Comparison of ENCODE assay signal across 7 mouse cellular contexts in the genomic region with DNA sequence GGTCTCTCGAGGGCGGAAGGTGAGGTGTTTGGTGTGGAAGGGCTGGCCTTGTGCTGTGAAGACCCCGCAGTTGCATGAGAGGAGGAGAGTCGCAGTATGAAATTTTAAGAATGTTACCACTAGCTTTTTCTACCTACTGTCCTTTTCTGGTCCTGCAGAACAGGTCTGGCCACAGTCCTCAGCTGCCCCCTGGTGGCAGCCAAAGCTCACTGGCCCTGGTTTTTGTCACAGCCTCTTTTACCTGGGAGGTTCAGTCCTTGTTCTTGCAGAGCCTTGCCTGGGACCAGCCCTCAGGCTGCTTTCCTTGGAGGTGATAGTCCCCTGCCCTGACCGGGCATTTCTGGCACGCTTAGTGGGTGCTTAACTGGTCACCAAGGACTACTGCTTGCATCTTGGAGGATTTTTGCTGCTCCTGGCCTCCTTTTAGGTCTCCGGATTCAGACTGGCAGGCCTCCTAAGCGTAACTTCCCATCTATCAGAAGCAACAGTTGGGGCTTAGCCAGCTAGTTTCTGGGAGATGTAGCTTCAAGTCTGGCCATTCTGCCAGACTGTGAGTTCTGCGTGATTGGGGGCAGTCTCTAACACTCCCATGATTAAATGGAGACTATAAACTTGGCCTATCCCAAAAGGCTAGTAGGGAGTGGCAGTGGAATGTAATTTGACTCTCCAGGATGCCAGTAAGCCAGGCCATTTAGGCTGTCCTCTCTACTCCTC. TPM values are rescaled to one million over a fixed set of nuclear protein-coding genes. Genes with fewer than 3 reads are reported as not detected.
DNase-seq lines count a peak whose midpoint lies in the region; ATAC-seq and TF ChIP-seq lines count a peak whose summit lies in the region.

No protein-coding gene starts in this region.

- peak overlapping the region; percentile 75 for H3K27ac ChIP-seq in intestine, embryonic 16.5 days (ENCODE audit: low read length)
- H3K27ac ChIP-seq in limb, embryonic 10.5 days, result peak overlapping the region; percentile 86
- H3K27ac ChIP-seq in midbrain, embryonic 14.5 days (replicated peaks; ENCODE audit: low read depth, low read length), result no peak overlapping the region
- no peak overlapping the region for H3K27ac ChIP-seq in small intestine, adult 2 months (ENCODE audit: insufficient read depth, low read depth, low read length)

- DNase-seq in adrenal gland, adult (ENCODE audit: inconsistent age in 2 of 2, low spot score in 1 of 2), result peak; percentile 86 to 95
- peak; percentile 81 for DNase-seq in gastrocnemius, postnatal 14 days
- DNase-seq in limb, embryonic 10.5 days (ENCODE audit: low spot score), result peak; percentile 89
- DNase-seq in midbrain, embryonic 14.5 days, result peak; percentile 93

- H3K4me1 ChIP-seq in intestine, embryonic 16.5 days (ENCODE audit: control insufficient read depth, insufficient read depth, low read length), result peaks cover 56% of the 10 kb centered on the region
- peaks cover 58% of the 10 kb centered on the region for H3K4me1 ChIP-seq in limb, embryonic 10.5 days
- H3K4me1 ChIP-seq in midbrain, embryonic 14.5 days (ENCODE audit: control insufficient read depth, insufficient read depth, low read length), result peaks cover 33% of the 10 kb centered on the region
- peaks cover 25% of the 10 kb centered on the region for H3K4me1 ChIP-seq in small intestine, adult 2 months (ENCODE audit: control insufficient read depth, insufficient read depth, insufficient read length, low read length)

- no peaks in the 10 kb centered on the region for H3K9me3 ChIP-seq in intestine, embryonic 16.5 days (ENCODE audit: control insufficient read depth, low read length)
- no peaks in the 10 kb centered on the region for H3K9me3 ChIP-seq in limb, embryonic 10.5 days (replicated peaks)
- H3K9me3 ChIP-seq in midbrain, embryonic 14.5 days (ENCODE audit: control insufficient read depth, low read length), result no peaks in the 10 kb centered on the region

- TF ChIP-seq POLR2A in small intestine, adult 2 months (IDR thresholded peaks at IDR 0.05; ENCODE audit: low read depth, low read length), result no peak; the same call in 1 of the 2 replicates

- H3K27me3 ChIP-seq in intestine, embryonic 16.5 days (replicated peaks; ENCODE audit: control insufficient read depth, insufficient read depth, low read length), result no peaks in the 10 kb centered on the region
- H3K27me3 ChIP-seq in limb, embryonic 10.5 days (ENCODE audit: low read depth, poor library complexity, severe bottlenecking), result no peaks in the 10 kb centered on the region
- no peaks in the 10 kb centered on the region for H3K27me3 ChIP-seq in midbrain, embryonic 14.5 days (ENCODE audit: control insufficient read depth, insufficient read depth, low read length)
- H3K27me3 ChIP-seq in small intestine, adult 2 months (ENCODE audit: control insufficient read depth, insufficient read depth, low read length), result no peaks in the 10 kb centered on the region

- no peak overlapping the region for H3K4me2 ChIP-seq in intestine, embryonic 16.5 days (ENCODE audit: low read depth, low read length)
- H3K4me2 ChIP-seq in midbrain, embryonic 14.5 days (ENCODE audit: low read length), result no peak overlapping the region

- peak; percentile 97 for TF ChIP-seq CTCF in small intestine, adult 2 months (IDR thresholded peaks at IDR 0.05; ENCODE audit: extremely low read depth, insufficient read length, insufficient replicate concordance, low read depth, low read length)

- peak; percentile 88 for ATAC-seq in common myeloid progenitor, adult 5-6 weeks (replicated peaks; ENCODE audit: low read depth, poor library complexity, severe bottlenecking)
- peak; percentile 17; the same call in 1 of the 2 replicates for ATAC-seq in intestine, embryonic 16.5 days
- ATAC-seq in midbrain, embryonic 14.5 days (ENCODE audit: low FRiP score, low TSS enrichment), result peak; percentile 53; the same call in 1 of the 2 replicates

- peaks cover 12% of the 10 kb centered on the region for H3K36me3 ChIP-seq in intestine, embryonic 16.5 days (ENCODE audit: control insufficient read depth, insufficient read depth, low read length)
- H3K36me3 ChIP-seq in limb, embryonic 10.5 days, result peaks cover 47% of the 10 kb centered on the region
- peaks cover 39% of the 10 kb centered on the region for H3K36me3 ChIP-seq in midbrain, embryonic 14.5 days (ENCODE audit: control insufficient read depth, insufficient read depth, low read length)
- H3K36me3 ChIP-seq in small intestine, adult 2 months (ENCODE audit: control insufficient read depth, insufficient read depth, low read length), result no peaks in the 10 kb centered on the region

- intact Hi-C loops in gastrocnemius, postnatal 14 days (cut with DNase I; ENCODE audit: low total_unique reads), result loop anchor here (2.0 to 10.0 kb wide), 4 partner anchors 41 to 293 kb away; no protein-coding TSS in a partner anchor

- no peak overlapping the region for H3K9ac ChIP-seq in intestine, embryonic 16.5 days (ENCODE audit: low read depth, low read length)
- H3K9ac ChIP-seq in midbrain, embryonic 14.5 days (replicated peaks; ENCODE audit: low read length), result no peak overlapping the region

- H3K4me3 ChIP-seq in intestine, embryonic 16.5 days (ENCODE audit: low read length), result no peak overlapping the region
- H3K4me3 ChIP-seq in limb, embryonic 10.5 days, result 0 out of 2 replicates have a peak overlapping the region, but pooled peaks have one; percentile 4
- H3K4me3 ChIP-seq in midbrain, embryonic 14.5 days (replicated peaks; ENCODE audit: low read depth, low read length), result no peak overlapping the region
- no peak overlapping the region for H3K4me3 ChIP-seq in small intestine, adult 2 months (ENCODE audit: low read depth, low read length)

- 36% methylated on average over 9 of the region's 9 CpGs for WGBS in intestine, embryonic 16.5 days
- 50% methylated on average over 9 of the region's 9 CpGs for WGBS in limb, embryonic 10.5 days
- 57% methylated on average over 9 of the region's 9 CpGs for WGBS in midbrain, embryonic 14.5 days
- WGBS in small intestine, adult 2 months, result 39% methylated on average over 9 of the region's 9 CpGs

RNA-seq across cellular contexts. Expression of gene Glis2, which starts 13.5 kb away (rescaled TPM):
- 2.9 and 5.8 TPM in 2 replicates for total RNA-seq in common myeloid progenitor, adult 5-6 weeks (2017)
- 10 to 100 TPM; 11.8 to 15.2 TPM for total RNA-seq in gastrocnemius, postnatal 14 days (2021)
- 14.5 and 18.1 TPM in 2 replicates for polyA plus RNA-seq in intestine, embryonic 16.5 days (2015; fragmentation: Nextera tagmentation; extraction: Ambion mirVana)
- polyA plus RNA-seq in limb, embryonic 10.5 days (2016; fragmentation: Nextera tagmentation; extraction: Ambion mirVana), result 27.0 and 30.7 TPM in 2 replicates
- 13.2 and 13.4 TPM in 2 replicates for polyA plus RNA-seq in midbrain, embryonic 14.5 days (2014; fragmentation: Nextera tagmentation; extraction: Ambion mirVana)
- 8.6 and 10.1 TPM in 2 replicates for polyA plus RNA-seq in small intestine, adult 2 months (2012; rRNA removed)

RNA-seq across cellular contexts. Expression of gene Pam16, which starts 16.8 kb away (rescaled TPM):
- total RNA-seq in common myeloid progenitor, adult 5-6 weeks (2017), result 8.3 and 11.1 TPM in 2 replicates
- total RNA-seq in gastrocnemius, postnatal 14 days (2021), result 10 to 100 TPM; 68.0 to 74.9 TPM
- 79.4 and 86.8 TPM in 2 replicates for polyA plus RNA-seq in intestine, embryonic 16.5 days (2015; fragmentation: Nextera tagmentation; extraction: Ambion mirVana)
- polyA plus RNA-seq in limb, embryonic 10.5 days (2016; fragmentation: Nextera tagmentation; extraction: Ambion mirVana), result 108 and 113 TPM in 2 replicates
- polyA plus RNA-seq in midbrain, embryonic 14.5 days (2014; fragmentation: Nextera tagmentation; extraction: Ambion mirVana), result 171 and 207 TPM in 2 replicates
- 6.0 and 8.7 TPM in 2 replicates for polyA plus RNA-seq in small intestine, adult 2 months (2012; rRNA removed)

RNA-seq across cellular contexts. Expression of gene Vasn, which starts 31.8 kb away (rescaled TPM):
- 0.10 and 0.46 TPM in 2 replicates for total RNA-seq in common myeloid progenitor, adult 5-6 weeks (2017)
- 1 to 10 TPM; 7.6 to 8.4 TPM for total RNA-seq in gastrocnemius, postnatal 14 days (2021)
- 13.5 and 13.6 TPM in 2 replicates for polyA plus RNA-seq in intestine, embryonic 16.5 days (2015; fragmentation: Nextera tagmentation; extraction: Ambion mirVana)
- polyA plus RNA-seq in limb, embryonic 10.5 days (2016; fragmentation: Nextera tagmentation; extraction: Ambion mirVana), result 22.5 and 28.3 TPM in 2 replicates
- polyA plus RNA-seq in midbrain, embryonic 14.5 days (2014; fragmentation: Nextera tagmentation; extraction: Ambion mirVana), result 3.4 and 3.9 TPM in 2 replicates
- 6.5 and 7.8 TPM in 2 replicates for polyA plus RNA-seq in small intestine, adult 2 months (2012; rRNA removed)

RNA-seq across cellular contexts. Expression of gene Dnaja3, which starts 31.8 kb away (rescaled TPM):
- total RNA-seq in common myeloid progenitor, adult 5-6 weeks (2017), result 55.8 and 68.1 TPM in 2 replicates
- 100 to 1,000 TPM in 1 of 2 experiments, 10 to 100 TPM in 1; 88.0 to 100 TPM for total RNA-seq in gastrocnemius, postnatal 14 days (2021)
- 90.5 and 92.5 TPM in 2 replicates for polyA plus RNA-seq in intestine, embryonic 16.5 days (2015; fragmentation: Nextera tagmentation; extraction: Ambion mirVana)
- 64.1 and 70.2 TPM in 2 replicates for polyA plus RNA-seq in limb, embryonic 10.5 days (2016; fragmentation: Nextera tagmentation; extraction: Ambion mirVana)
- 44.8 and 55.0 TPM in 2 replicates for polyA plus RNA-seq in midbrain, embryonic 14.5 days (2014; fragmentation: Nextera tagmentation; extraction: Ambion mirVana)
- 10.2 and 13.7 TPM in 2 replicates for polyA plus RNA-seq in small intestine, adult 2 months (2012; rRNA removed)

RNA-seq across cellular contexts. Expression of gene Tfap4, which starts 48.3 kb away (rescaled TPM):
- 53.1 and 60.7 TPM in 2 replicates for total RNA-seq in common myeloid progenitor, adult 5-6 weeks (2017)
- 1 to 10 TPM; 4.1 to 4.4 TPM for total RNA-seq in gastrocnemius, postnatal 14 days (2021)
- 23.0 and 26.5 TPM in 2 replicates for polyA plus RNA-seq in intestine, embryonic 16.5 days (2015; fragmentation: Nextera tagmentation; extraction: Ambion mirVana)
- polyA plus RNA-seq in limb, embryonic 10.5 days (2016; fragmentation: Nextera tagmentation; extraction: Ambion mirVana), result 41.4 and 48.5 TPM in 2 replicates
- 7.2 and 8.9 TPM in 2 replicates for polyA plus RNA-seq in midbrain, embryonic 14.5 days (2014; fragmentation: Nextera tagmentation; extraction: Ambion mirVana)
- 4.0 and 8.3 TPM in 2 replicates for polyA plus RNA-seq in small intestine, adult 2 months (2012; rRNA removed)

Comparison
In these comparisons a context has a peak if more than half of its experiments do, and no peak if none do; other contexts are left out.
1. ATAC-seq: peak in every context shown above with its lines; median percentile 88 in common myeloid progenitor, adult 5-6 weeks; 53 in midbrain, embryonic 14.5 days; 17 in intestine, embryonic 16.5 days.
2. H3K27ac ChIP-seq: peak in intestine, embryonic 16.5 days (single experiment) and limb, embryonic 10.5 days (single experiment); none in midbrain, embryonic 14.5 days (single experiment) and small intestine, adult 2 months (single experiment).
3. Peak in every context shown above with its lines, with median percentiles within 50 percentile points of each other: DNase-seq.